Mouse (Mus musculus) hindbrain, embryonic 13.5 days (tissue): ENCODE data around the gene Htr6. TPM values are rescaled to one million over a fixed set of nuclear protein-coding genes. Genes with fewer than 3 reads are reported as not detected.
A peak's percentile ranks its signal among the peaks of the same experiment; 100 is the strongest.

Experiments used
- ATAC-seq: fragments of 200-750 bp; cut with Nextera tagmentation; 2 replicates; pipeline ENCODE4 v1.8.0; 2017; ENCODE audit warnings: moderate TSS enrichment; ENCODE audit not compliant: low FRiP score
- H3K27ac ChIP-seq: fragments of 300-500 bp; sonication (generic); 2 replicates; pipeline ENCODE4 v1.5.1; 2015; ENCODE audit warnings: inconsistent platforms, mild to moderate bottlenecking, moderate library complexity
- H3K27me3 ChIP-seq: fragments of 300-500 bp; sonication (generic); 2 replicates; pipeline ENCODE4 v1.6.1; 2015; ENCODE audit warnings: mild to moderate bottlenecking, inconsistent platforms
- H3K36me3 ChIP-seq: fragments of 300-500 bp; sonication (generic); 2 replicates; pipeline ENCODE4 v1.6.1; 2015; ENCODE audit warnings: mild to moderate bottlenecking, inconsistent platforms
- H3K4me1 ChIP-seq: fragments of 300-500 bp; sonication (generic); replicated peaks from 2 replicates; pipeline ENCODE4 v1.6.1; 2015; ENCODE audit warnings: inconsistent platforms
- H3K4me2 ChIP-seq: fragments of 300-500 bp; sonication (generic); 2 replicates; pipeline ENCODE4 v1.6.1; 2015; ENCODE audit warnings: inconsistent platforms, mild to moderate bottlenecking, moderate library complexity
- H3K4me3 ChIP-seq: fragments of 300-500 bp; sonication (generic); 2 replicates; pipeline ENCODE4 v1.5.1; 2015; ENCODE audit warnings: mild to moderate bottlenecking, inconsistent platforms
- H3K9ac ChIP-seq: fragments of 300-500 bp; sonication (generic); 2 replicates; pipeline ENCODE4 v1.6.1; 2015; ENCODE audit warnings: mild to moderate bottlenecking, inconsistent platforms
- H3K9me3 ChIP-seq: fragments of 300-500 bp; sonication (generic); 2 replicates; pipeline ENCODE4 v1.6.1; 2016; ENCODE audit warnings: inconsistent platforms
- WGBS: fragments of 180-500 bp; shearing (Covaris S2); methylation state at CpG from one replicate; pipeline ENCODE4 v1.1.7; 2015; 5-methylcytosine and 5-hydroxymethylcytosine counted together
- polyA plus RNA-seq: library from polyadenylated mRNA; unstranded; fragments of >200 nt; fragmentation: Nextera tagmentation; extraction: Ambion mirVana; gene quantifications from 2 replicates; pipeline ENCODE4 v1.2.1, GENCODE M21; 2015

Gene Htr6
- polyA plus RNA-seq, 1 experiment from 2014 or later: 0.27 TPM

GRCm38 (mm10) chr4:139040084-139040839 is 35.1 kb downstream of the Htr6 start:
- peak; percentile 72 for ATAC-seq
- peak overlapping the region; percentile 87 for H3K27ac ChIP-seq
- no peaks in the 10 kb centered on the region for H3K9me3 ChIP-seq
- peaks cover 5% of the 10 kb centered on the region; the same call in 1 of the 2 replicates for H3K27me3 ChIP-seq
- whole genome bisulfite sequencing: 7% methylated on average over 10 of the region's 10 CpGs
- no peak overlapping the region for H3K4me3 ChIP-seq
- no peak overlapping the region for H3K9ac ChIP-seq
- peak overlapping the region; percentile 17; the same call in 1 of the 2 replicates for H3K4me2 ChIP-seq
- H3K4me1 ChIP-seq: peaks cover 42% of the 10 kb centered on the region
- H3K36me3 ChIP-seq: no peaks in the 10 kb centered on the region

- H3K4me3 ChIP-seq: no peak overlapping the region
- peak overlapping the region; percentile 72 for H3K27ac ChIP-seq
- H3K9ac ChIP-seq: no peak overlapping the region; the same call in 1 of the 2 replicates
- no peaks in the 10 kb centered on the region for H3K36me3 ChIP-seq
- no peak for ATAC-seq
- no peaks in the 10 kb centered on the region for H3K9me3 ChIP-seq
- no peak overlapping the region for H3K4me2 ChIP-seq
- H3K27me3 ChIP-seq: peaks cover 13% of the 10 kb centered on the region
- H3K4me1 ChIP-seq: peaks cover 48% of the 10 kb centered on the region
- WGBS: 30% methylated on average over 17 of the region's 17 CpGs
Observed at GRCm38 (mm10) chr4:139037795-139038607, 37.4 kb downstream of the Htr6 start.

GRCm38 (mm10) chr4:139035799-139036198 is 39.6 kb downstream of the Htr6 start:
- no peak overlapping the region for H3K27ac ChIP-seq
- H3K4me3 ChIP-seq: no peak overlapping the region
- no peak overlapping the region for H3K9ac ChIP-seq
- 91% methylated on average over 3 of the region's 3 CpGs for WGBS
- no peaks in the 10 kb centered on the region for H3K9me3 ChIP-seq
- H3K4me1 ChIP-seq: peaks cover 53% of the 10 kb centered on the region
- H3K27me3 ChIP-seq: peaks cover 13% of the 10 kb centered on the region; the same call in 1 of the 2 replicates
- no peak for ATAC-seq
- H3K4me2 ChIP-seq: no peak overlapping the region
- H3K36me3 ChIP-seq: no peaks in the 10 kb centered on the region

GRCm38 (mm10) chr4:139034942-139035341 is 40.4 kb downstream of the Htr6 start:
- no peak for ATAC-seq
- no peak overlapping the region; the same call in 1 of the 2 replicates for H3K27ac ChIP-seq
- peaks cover 47% of the 10 kb centered on the region for H3K4me1 ChIP-seq
- no peak overlapping the region for H3K4me3 ChIP-seq
- peaks cover 16% of the 10 kb centered on the region; the same call in 1 of the 2 replicates for H3K27me3 ChIP-seq
- 85% methylated on average over 3 of the region's 3 CpGs for WGBS
- no peaks in the 10 kb centered on the region for H3K36me3 ChIP-seq
- H3K9me3 ChIP-seq: no peaks in the 10 kb centered on the region
- no peak overlapping the region for H3K4me2 ChIP-seq
- H3K9ac ChIP-seq: no peak overlapping the region

- no peak overlapping the region for H3K27ac ChIP-seq
- no peaks in the 10 kb centered on the region for H3K9me3 ChIP-seq
- no peak overlapping the region for H3K9ac ChIP-seq
- WGBS: 46% methylated on average over 4 of the region's 4 CpGs
- H3K27me3 ChIP-seq: peaks cover 16% of the 10 kb centered on the region; the same call in 1 of the 2 replicates
- no peak overlapping the region for H3K4me3 ChIP-seq
- no peak for ATAC-seq
- no peaks in the 10 kb centered on the region for H3K36me3 ChIP-seq
- H3K4me1 ChIP-seq: peaks cover 44% of the 10 kb centered on the region
- no peak overlapping the region for H3K4me2 ChIP-seq
Observed at GRCm38 (mm10) chr4:139034540-139034939, 40.8 kb downstream of the Htr6 start.

- ATAC-seq: no peak
- H3K27ac ChIP-seq: no peak overlapping the region
- no peaks in the 10 kb centered on the region for H3K36me3 ChIP-seq
- H3K4me1 ChIP-seq: peaks cover 42% of the 10 kb centered on the region
- no peak overlapping the region for H3K4me3 ChIP-seq
- 85% methylated on average over 8 of the region's 8 CpGs for WGBS
- no peak overlapping the region for H3K9ac ChIP-seq
- no peak overlapping the region for H3K4me2 ChIP-seq
- H3K9me3 ChIP-seq: no peaks in the 10 kb centered on the region
- peaks cover 16% of the 10 kb centered on the region; the same call in 1 of the 2 replicates for H3K27me3 ChIP-seq
Observed at GRCm38 (mm10) chr4:139034010-139034367, 41.4 kb downstream of the Htr6 start.

GRCm38 (mm10) chr4:139033263-139034009 is 41.9 kb downstream of the Htr6 start:
- H3K36me3 ChIP-seq: no peaks in the 10 kb centered on the region
- H3K4me1 ChIP-seq: peaks cover 36% of the 10 kb centered on the region
- H3K4me2 ChIP-seq: no peak overlapping the region
- no peaks in the 10 kb centered on the region for H3K9me3 ChIP-seq
- no peak overlapping the region for H3K4me3 ChIP-seq
- 83% methylated on average over 11 of the region's 11 CpGs for WGBS
- peaks cover 17% of the 10 kb centered on the region; the same call in 1 of the 2 replicates for H3K27me3 ChIP-seq
- ATAC-seq: no peak
- peak overlapping the region; percentile 35; the same call in 1 of the 2 replicates for H3K27ac ChIP-seq
- H3K9ac ChIP-seq: no peak overlapping the region

GRCm38 (mm10) chr4:139032521-139032920 is 42.8 kb downstream of the Htr6 start:
- no peak overlapping the region for H3K9ac ChIP-seq
- peaks cover 27% of the 10 kb centered on the region for H3K4me1 ChIP-seq
- WGBS: 72% methylated on average over 12 of the region's 12 CpGs
- H3K27ac ChIP-seq: 0 out of 2 replicates have a peak overlapping the region, but pooled peaks have one; percentile 35
- peaks cover 23% of the 10 kb centered on the region for H3K27me3 ChIP-seq
- no peaks in the 10 kb centered on the region for H3K9me3 ChIP-seq
- no peak for ATAC-seq
- H3K4me3 ChIP-seq: no peak overlapping the region
- no peak overlapping the region for H3K4me2 ChIP-seq
- H3K36me3 ChIP-seq: no peaks in the 10 kb centered on the region

GRCm38 (mm10) chr4:139030675-139031074 is 44.7 kb downstream of the Htr6 start:
- H3K27ac ChIP-seq: no peak overlapping the region
- H3K4me3 ChIP-seq: no peak overlapping the region
- H3K27me3 ChIP-seq: peaks cover 23% of the 10 kb centered on the region
- ATAC-seq: no peak
- H3K9ac ChIP-seq: no peak overlapping the region
- H3K36me3 ChIP-seq: no peaks in the 10 kb centered on the region
- H3K4me2 ChIP-seq: no peak overlapping the region
- peaks cover 22% of the 10 kb centered on the region for H3K4me1 ChIP-seq
- 70% methylated on average over 6 of the region's 6 CpGs for WGBS
- no peaks in the 10 kb centered on the region for H3K9me3 ChIP-seq

GRCm38 (mm10) chr4:139024379-139024778 is 51.0 kb downstream of the Htr6 start:
- no peak overlapping the region for H3K27ac ChIP-seq
- H3K9me3 ChIP-seq: no peaks in the 10 kb centered on the region
- WGBS: 9% methylated on average over 2 of the region's 2 CpGs
- peaks cover 7% of the 10 kb centered on the region; the same call in 1 of the 2 replicates for H3K27me3 ChIP-seq
- H3K9ac ChIP-seq: peak overlapping the region; percentile 35; the same call in 1 of the 2 replicates
- no peak overlapping the region for H3K4me2 ChIP-seq
- H3K4me1 ChIP-seq: peaks cover 13% of the 10 kb centered on the region
- H3K4me3 ChIP-seq: no peak overlapping the region
- no peaks in the 10 kb centered on the region for H3K36me3 ChIP-seq
- 0 out of 2 replicates have a peak, but pooled peaks have one; percentile 49 for ATAC-seq

GRCm38 (mm10) chr4:139020385-139020784 is 55.0 kb downstream of the Htr6 start:
- ATAC-seq: no peak
- no peak overlapping the region for H3K4me3 ChIP-seq
- WGBS: 83% methylated on average over 3 of the region's 3 CpGs

GRCm38 (mm10) chr4:139019413-139019812 is 56.0 kb downstream of the Htr6 start:
- Histone ChIP-seq H3K36me3 (no peaks in the 10 kb centered on the region), H3K27ac (peak overlapping the region; percentile 68), H3K27me3 (no peaks in the 10 kb centered on the region), H3K4me3 (no peak overlapping the region), H3K9me3 (no peaks in the 10 kb centered on the region), H3K4me2 (no peak overlapping the region), H3K4me1 (peaks cover 23% of the 10 kb centered on the region), H3K9ac (no peak overlapping the region)
- 59% methylated on average over 13 of the region's 13 CpGs for WGBS
- ATAC-seq: peak; percentile 61

More at GRCm38 (mm10) chr4:139020385-139020784, 55.0 kb downstream of the Htr6 start:
- Histone ChIP-seq H3K36me3 (no peaks in the 10 kb centered on the region), H3K9ac (no peak overlapping the region), H3K27ac (no peak overlapping the region), H3K9me3 (no peaks in the 10 kb centered on the region), H3K4me1 (peaks cover 23% of the 10 kb centered on the region), H3K4me2 (no peak overlapping the region), H3K27me3 (no peaks in the 10 kb centered on the region)
